Mouse (Mus musculus): ENCODE data around the gene Gm6482.
"Not testable (repeated sequence)": the region's sequence is repeated elsewhere in the genome, so short reads cannot be mapped to it uniquely, and the experiment has no call there.

The Gm6482 gene

DNA sequence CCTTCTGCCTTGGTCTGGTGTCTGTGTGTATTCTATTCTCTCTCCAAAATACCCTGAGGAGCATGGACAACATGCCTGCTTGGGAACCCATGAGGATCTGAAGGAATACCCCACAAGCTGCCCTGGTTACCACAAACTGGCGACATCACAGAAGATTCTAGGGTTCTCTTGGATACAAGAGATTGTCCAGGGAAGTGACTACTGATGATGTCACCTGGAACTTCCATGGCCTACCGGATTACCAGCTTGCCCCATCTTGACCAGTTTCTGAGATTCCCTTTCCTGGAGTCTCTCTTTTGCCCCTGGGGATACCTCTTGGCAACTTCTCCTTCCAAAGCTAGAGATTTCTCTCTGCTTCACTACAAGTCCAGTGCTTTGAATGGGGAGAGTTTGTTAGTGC lies at the start of gene Gm6482:
TSS of gene Gm6482 (minus strand) at position 101 of the 400 bp plus-strand sequence.
- not testable (repeated sequence) for DNase-seq (ENCODE audit: low spot score in 2 of 2)

DNA sequence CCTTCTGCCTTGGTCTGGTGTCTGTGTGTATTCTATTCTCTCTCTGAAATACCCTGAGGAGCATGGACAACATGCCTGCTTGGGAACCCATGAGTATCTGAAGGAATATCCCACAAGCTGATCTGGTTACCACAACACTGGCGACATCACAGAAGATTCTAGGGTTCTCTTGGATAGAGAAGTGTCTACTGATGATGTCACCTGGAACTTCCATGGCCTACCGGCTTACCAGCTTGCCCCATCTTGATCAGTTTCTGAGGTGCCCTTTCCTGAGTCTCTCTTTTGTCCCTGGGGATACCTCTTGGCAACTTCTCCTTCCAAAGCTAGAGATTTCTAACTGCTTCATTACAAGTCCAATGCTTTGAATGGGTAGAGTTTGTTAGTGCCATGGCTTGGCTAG lies 45.3 kb upstream of the Gm6482 start, which contains the start of gene Gm7954:
TSS of gene Gm7954 (minus strand) at position 101 of the 400 bp plus-strand sequence.
- not testable (repeated sequence) for DNase-seq (ENCODE audit: low spot score in 2 of 2)

DNA sequence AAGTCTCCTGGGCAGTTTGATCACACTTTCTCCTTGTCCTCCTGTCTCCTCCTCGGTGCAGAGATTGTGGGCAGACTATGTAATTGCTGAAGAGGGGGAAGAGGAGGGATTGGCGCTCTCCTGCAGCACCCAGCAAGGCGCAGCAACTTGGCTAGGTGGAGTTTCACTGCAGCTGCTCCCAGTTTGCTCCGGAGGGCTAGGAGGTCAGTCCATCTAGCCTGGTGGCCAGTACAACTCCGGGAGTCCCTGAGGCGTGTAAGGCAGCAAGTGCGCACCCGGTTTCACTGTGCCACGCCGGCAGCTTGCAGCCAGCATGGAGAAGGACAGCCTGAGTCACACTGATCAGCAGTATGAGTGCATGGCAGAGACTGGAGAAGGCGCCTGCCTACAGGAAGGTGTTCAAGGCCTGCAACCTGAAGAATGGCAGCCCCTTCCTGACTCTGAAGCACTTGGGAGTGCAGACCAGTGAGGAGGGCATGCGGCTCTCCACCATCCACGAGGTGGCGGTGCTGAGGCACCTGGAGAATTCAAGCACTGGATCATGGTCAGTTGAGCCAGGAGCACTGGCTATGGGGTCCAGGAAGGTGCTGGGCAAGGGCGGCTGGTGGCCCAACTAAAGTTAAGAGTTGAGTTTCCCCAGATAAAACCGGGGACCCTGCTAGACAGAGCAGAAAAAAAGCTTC lies 17.5 kb upstream of the Gm6482 start:
- DNase-seq (ENCODE audit: low spot score in 2 of 2) = peak in 1 of 2 experiments; percentile 9

GRCm38 (mm10) chr14:41424694-41425093 lies 16.6 kb upstream of the Gm6482 start:
- DNase-seq (ENCODE audit: low spot score in 2 of 2) = not testable (repeated sequence)

DNA sequence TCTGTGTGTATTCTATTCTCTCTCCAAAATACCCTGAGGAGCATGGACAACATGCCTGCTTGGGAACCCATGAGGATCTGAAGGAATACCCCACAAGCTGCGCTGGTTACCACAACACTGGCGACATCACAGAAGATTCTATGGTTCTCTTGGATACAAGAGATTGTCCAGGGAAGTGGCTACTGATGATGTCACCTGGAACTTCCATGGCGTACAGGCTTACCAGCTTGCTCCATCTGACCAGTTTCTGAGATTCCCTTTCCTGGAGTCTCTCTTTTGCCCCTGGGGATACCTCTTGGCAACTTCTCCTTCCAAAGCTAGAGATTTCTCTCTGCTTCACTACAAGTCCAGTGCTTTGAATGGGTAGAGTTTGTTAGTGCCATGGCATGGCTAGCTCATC lies 21.8 kb downstream of the Gm6482 start, which contains the start of gene Gm7945:
TSS of gene Gm7945 (minus strand) at position 101 of the 400 bp plus-strand sequence.
- DNase-seq (ENCODE audit: low spot score in 2 of 2) = not testable (repeated sequence)
